Mouse (Mus musculus): ENCODE data around the gene Mettl7a1.
"Not testable (repeated sequence)": the region's sequence is repeated elsewhere in the genome, so short reads cannot be mapped to it uniquely, and the experiment has no call there.

Mettl7a1 gene

DNA sequence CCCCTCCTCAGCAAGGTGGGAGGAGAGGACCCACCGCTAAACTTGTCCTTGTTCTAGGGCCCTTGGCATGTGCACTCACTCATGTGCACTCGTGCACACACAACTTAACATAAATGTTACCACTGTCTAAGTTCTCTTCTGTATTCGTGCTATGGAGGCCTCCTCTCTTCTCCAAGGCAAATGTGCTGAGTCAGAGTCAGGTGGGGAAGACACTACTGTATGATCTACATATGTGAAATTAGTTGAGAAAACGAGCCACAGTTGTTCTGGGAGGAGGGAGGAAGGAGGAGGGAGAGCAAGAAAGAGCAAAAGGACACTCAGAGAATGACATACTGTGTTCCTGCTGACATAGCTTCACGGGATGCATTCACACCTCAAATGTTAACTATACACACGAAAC lies 3.4 kb upstream of the Mettl7a1 start:
- no peak for DNase-seq (ENCODE audit: low spot score in 2 of 2)

DNA sequence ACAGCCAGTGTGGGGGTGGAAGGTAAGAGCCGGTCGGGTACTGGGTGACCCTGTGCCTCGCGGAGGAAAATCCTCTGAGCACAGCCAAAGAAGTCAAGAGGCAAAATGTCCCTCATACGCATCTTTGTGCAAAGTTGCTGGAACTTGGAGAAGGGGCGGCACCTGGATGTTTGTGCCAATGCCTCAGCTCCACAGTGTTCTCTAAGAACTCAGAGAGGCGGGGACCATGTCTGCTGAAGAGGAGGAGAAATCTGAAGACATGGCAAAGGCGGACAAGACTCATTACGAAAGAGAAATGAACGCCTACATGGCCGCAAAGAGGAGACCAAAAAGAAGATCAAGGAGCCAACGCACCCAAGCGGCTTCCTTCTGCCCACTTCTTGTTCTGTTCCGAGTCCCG lies 2.4 kb upstream of the Mettl7a1 start:
- no peak for DNase-seq (ENCODE audit: low spot score in 2 of 2)

DNA sequence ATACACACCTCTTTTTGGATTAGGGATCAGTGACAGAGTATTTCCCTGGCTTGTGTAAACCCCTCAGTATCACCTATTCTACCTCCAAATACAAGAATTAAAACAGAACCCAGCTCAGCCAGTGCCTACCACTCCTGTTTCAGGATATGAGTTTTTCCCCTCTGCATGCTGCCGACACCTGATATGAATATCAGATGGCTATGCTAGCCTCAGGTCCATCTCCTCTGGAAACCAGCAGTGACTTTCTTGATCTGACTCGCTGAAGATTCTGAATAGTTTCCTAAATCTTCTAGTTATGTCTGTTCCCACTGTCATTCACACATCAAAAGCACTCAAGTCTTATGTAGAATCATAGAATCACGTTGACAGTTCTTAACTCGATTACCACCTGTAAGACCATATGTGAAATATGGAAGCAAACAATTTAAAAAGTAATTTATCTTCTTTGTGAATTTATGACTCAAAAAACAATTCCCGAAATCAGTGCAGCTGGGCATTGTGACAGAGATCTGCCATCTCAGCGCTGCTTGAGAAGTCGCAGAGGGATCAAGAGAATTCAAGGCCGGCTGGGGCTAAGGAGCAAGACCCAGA lies 417 bp upstream of the Mettl7a1 start:
- no peak for DNase-seq (ENCODE audit: low spot score in 2 of 2)

DNA sequence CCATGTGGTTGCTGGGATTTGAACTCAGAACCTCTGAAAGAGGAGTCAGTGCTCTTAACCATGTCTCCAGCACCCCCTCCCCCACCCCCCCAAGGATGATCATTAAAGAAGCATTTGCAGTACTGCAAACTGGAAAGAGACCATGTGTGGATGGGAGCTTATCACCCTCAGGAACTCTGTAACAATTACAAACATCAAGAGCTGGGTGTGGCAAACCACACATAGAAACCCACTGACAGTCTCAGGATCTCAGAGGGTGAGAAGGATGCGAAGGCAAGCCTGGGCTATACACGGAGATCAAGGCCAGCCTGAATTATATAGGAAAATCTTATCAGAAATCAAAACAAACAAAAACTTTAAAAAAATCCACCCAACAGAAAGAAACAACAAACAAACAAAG lies 2.3 kb downstream of the Mettl7a1 start:
- no peak for DNase-seq (ENCODE audit: low spot score in 2 of 2)

DNA sequence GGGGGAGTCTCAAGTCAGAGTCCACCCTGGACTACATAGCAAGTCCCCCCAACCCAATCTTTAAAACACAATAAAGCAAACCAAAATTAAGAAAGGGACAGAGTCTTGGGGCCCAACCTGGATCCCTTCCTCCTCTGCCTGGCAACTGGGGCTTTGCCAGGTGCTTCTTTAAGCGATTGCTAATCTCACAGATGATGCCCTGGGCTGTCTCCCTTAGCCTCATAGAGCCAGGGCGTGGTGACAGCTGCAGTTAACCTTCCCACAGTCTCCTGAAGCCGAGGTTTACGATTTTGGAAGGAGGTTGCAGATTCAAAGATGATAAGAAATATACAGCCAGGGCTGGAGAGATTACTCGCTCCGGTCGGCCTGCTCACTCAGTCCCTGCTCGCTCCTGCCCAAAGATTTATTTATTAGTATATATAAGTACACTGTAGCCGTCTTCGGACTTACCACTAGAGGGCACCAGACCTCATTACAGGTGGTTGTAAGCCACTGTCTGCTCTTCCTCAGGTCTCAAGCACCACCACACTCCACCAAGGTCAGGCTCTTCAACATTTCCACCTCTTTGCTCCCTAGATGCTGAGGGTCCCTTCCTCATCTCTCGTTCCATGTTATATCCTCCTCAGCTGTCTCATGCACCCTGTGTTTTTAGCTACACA lies 3.6 kb downstream of the Mettl7a1 start:
- peak; percentile 12 to 33 for DNase-seq (ENCODE audit: low spot score in 2 of 2)

DNA sequence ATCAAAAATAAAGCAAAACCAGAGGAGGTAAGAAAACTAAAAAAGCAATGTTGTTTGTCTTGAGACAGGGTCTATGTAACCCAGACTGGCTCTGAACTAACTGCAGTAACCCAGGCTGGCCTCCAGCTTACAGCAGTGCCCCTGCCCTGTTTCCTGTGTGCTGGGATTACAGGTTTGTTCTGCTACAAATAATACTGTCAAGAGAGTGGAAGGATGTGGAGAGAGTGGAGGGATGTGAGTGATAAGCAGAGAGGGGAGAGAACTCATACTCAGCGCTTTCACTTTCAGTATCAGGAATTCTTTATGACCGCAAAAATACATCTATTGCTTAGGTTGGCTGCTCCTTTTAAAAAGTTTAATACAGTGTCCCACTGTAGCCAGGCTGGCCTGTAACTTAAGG lies 8.4 kb downstream of the Mettl7a1 start:
- DNase-seq (ENCODE audit: low spot score in 2 of 2), result no peak

DNA sequence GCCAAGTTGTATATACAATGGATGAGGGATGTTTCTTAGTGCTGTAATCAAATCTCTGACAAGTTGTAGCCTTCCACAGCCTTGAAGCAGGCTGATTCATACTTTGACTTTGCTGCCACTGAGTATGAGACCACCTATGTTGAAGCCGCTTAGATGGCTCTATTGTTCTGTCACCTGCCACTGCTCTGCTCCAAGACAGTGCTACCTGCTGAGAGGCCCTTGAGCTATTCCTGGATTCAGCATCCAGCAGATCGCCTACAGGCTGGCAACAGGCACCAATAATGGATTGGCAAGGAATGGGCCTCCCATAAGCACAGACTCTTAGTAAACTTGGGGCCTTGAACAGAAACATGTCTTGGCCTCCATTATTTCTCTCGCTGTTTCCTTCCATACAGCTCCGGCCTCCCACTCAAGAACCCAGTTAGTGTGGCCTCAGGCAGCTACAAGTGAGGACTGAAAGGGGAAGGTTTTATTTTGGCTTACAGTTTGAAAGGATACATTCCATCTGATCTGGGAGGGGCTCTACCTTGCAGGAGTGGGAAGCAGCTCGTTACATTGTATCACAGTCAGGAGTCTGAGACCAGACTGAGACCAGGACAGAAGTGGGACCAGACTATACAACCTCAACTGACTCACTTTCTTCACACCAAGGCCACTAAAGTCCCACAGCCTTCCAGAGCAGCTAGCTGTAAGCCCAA lies 10.7 kb downstream of the Mettl7a1 start:
- no peak for DNase-seq (ENCODE audit: low spot score in 2 of 2)

DNA sequence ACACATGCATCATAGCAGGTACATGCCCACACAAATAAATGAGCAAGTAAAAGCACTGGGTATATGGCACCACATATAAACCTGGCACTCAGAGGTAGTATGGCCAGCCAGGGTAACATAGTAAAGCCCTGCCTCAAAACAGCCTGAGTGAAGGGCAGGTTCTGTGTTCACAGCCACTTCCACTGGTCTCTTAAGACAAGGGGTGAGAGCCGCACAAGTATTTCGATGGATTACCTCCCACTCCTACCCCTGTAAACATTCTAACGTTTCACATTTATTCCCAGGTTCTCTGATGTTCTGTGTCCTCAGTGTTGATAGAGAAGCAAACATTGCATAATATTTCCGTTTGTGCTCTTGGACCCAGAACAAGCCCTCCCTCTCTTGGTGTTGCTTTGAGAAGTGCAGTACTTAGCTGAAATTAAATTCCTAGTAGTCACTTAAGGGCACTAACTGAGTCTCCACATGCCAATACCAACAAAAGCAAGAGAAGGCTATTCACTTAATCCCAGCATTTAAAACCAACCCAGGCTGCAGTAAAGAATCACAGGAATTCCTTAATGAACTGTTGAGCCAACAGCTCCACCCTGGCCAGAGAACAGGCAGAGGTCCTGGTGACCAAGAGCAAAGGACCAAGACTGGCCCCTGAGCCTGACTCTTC lies 14.2 kb downstream of the Mettl7a1 start:
- DNase-seq (ENCODE audit: low spot score in 2 of 2), result not testable (repeated sequence)

DNA sequence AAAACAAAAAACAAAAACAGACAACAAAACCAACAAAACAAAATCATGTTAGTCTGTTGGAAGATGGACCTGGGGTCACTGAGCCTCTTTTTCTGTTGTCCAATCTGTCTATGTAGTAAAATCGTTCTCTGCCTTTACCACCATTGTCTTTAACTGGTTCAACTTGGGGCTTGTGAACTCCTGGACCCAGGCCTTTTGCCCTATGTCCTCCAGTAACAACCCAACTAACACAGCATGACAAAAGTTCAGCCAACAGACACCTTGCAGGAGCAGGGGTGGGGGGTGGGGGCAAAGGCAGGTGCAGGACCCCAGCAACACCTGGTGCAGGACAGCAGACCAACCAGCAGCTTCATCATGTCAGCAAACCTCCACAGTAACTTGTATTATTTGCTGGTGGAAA lies 15.9 kb downstream of the Mettl7a1 start:
- DNase-seq (ENCODE audit: low spot score in 2 of 2), result no peak

DNA sequence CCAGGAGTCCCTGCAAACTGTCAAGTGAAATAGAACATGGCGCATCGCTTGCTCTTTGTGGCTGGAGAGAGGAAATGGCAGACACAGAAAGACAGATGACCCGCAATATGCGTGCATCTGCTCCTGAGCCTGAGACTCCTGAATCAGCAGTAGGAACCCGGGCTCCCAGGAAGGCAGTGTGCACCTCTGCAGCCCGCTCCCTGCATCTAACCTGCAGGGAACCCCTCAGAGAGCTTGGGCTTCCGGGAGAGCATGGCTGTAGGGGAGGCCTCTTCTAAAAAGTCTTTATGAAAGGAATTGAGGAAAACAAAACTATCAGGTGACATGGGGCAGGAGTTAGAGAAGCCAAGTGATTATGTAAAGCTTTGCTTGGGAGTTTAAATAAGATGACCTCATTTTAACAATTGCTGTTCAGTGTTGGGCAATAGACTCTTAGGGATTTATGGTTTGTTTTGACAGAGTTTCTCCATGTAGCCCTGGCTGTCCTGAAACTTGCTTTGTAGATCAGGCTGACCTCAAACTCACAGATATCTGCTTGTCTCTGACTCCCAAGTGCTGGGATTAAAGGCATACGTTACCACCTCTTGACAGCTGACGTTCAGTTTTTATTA lies 16.5 kb downstream of the Mettl7a1 start:
- no peak for DNase-seq (ENCODE audit: low spot score in 2 of 2)

DNA sequence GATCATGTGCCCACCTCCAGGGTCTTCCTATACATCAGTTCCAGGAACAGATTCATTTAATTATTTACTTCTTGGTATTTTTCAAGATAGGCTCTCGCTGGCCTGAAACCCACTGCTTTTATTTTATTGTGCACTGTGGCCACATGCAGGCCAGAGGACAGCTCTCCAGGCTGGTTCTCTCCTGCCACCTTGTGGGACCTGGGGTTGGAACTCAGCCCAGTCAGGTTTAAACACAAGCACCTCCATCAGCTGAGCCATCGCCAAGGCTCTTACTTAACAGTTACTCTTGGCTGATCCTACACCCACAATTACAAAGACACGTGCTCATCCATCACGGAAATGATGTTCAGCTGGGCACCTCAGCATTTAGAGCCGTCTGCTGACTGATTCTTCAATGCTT lies 17.2 kb downstream of the Mettl7a1 start:
- no peak for DNase-seq (ENCODE audit: low spot score in 2 of 2)

DNA sequence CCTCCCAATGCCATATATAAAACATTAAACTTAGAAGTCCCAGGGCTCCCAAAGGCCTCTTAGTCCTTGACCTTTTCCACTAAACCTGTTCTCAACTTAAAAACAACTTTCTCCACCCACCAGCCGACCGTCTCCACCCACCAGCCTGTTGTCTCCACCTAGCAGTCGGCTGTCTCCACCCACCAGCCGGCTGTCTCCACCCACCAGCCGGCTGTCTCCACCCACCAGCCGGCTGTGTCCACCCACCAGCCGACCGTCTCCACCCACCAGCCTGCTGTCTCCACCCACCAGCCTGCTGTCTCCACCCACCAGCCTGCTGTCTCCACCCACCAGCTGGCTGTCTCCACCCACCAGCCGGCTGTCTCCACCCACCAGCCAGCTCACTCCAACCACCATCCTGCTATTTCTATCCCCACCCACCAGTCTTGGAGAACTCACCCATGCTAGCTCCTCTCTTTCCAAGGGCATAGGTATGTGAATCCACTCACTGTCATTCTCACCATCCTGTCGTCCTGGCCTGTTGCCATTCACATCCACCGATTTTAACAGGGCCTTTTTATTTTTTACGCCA lies 20.2 kb downstream of the Mettl7a1 start:
- DNase-seq (ENCODE audit: low spot score in 2 of 2), result no peak

DNA sequence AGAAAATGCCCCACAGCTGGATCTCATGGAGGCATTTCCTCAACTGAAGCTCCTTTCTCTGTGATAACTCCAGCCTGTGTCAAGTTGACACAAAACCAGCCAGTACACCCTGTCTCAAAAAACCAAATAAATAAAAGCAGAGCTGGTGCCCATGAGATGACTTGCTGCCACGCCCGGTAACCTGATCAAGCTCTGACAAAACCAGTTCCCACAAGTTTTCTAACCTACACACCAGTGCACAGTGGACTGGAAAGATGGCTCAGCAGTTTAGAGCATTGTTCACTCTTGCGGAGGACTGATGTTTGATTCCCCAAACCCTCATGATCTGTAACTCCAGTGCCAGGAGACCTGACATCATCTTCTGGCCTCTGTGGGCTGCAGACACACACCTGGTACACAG lies 21.3 kb downstream of the Mettl7a1 start:
- no peak for DNase-seq (ENCODE audit: low spot score in 2 of 2)

DNA sequence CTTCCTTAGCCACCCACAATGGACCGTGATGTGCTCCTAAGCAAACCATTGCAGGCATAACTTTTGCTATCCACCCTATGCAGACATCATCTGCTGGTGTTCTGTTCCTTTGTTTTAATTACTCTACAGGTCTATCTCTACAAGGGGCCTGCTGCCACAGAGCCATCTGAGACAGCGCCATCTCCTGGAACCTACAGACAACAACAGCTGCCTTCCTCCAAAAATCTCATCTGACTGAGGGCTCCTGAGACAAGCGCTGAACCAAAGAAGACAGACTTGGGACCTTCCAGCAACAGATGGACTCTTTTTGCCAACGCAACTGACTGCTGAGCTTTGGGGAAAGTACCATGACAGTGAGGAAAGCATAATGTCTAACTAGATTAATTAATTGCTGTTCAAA lies 24.1 kb downstream of the Mettl7a1 start:
- DNase-seq (ENCODE audit: low spot score in 2 of 2), result not testable (repeated sequence)

DNA sequence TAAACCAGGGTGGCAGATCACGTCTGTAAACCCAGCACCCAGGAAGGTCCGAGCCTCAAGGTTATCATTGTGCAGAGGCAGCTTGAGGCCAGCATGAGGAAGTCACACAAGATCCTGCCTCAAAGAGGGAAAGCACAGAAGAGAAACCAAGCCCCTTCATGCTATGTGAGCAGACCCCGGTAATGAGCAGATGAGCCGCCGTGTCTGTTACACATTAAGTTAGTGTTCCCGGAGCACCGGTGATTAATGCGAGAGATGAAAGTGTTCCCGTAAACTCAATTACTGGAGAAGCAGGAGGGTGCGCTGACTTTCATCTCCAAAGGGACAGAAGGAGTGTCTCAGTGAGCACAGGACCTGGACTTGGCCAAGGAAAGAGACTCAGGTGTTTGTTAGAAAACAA lies 25.4 kb downstream of the Mettl7a1 start:
- DNase-seq (ENCODE audit: low spot score in 2 of 2), result not testable (repeated sequence)

DNA sequence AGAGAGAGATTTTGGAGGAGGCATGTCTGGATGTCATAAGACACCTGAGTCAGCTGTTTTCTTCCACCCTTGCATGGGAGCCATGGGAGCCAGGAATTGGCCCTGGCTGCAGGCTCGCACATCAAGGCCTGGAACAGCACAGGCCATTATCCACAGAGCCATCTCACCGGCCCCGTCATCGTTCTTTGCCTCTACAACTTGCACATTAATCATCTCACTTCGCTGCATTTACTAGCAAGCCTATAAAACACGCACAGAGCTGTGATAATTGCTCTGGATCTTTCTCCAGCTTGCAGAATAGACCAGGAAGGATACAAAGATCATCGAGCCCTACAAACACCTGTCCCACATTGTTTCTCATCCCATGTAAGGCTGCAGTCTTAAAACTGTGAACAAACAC lies 26.8 kb downstream of the Mettl7a1 start:
- no peak for DNase-seq (ENCODE audit: low spot score in 2 of 2)

DNA sequence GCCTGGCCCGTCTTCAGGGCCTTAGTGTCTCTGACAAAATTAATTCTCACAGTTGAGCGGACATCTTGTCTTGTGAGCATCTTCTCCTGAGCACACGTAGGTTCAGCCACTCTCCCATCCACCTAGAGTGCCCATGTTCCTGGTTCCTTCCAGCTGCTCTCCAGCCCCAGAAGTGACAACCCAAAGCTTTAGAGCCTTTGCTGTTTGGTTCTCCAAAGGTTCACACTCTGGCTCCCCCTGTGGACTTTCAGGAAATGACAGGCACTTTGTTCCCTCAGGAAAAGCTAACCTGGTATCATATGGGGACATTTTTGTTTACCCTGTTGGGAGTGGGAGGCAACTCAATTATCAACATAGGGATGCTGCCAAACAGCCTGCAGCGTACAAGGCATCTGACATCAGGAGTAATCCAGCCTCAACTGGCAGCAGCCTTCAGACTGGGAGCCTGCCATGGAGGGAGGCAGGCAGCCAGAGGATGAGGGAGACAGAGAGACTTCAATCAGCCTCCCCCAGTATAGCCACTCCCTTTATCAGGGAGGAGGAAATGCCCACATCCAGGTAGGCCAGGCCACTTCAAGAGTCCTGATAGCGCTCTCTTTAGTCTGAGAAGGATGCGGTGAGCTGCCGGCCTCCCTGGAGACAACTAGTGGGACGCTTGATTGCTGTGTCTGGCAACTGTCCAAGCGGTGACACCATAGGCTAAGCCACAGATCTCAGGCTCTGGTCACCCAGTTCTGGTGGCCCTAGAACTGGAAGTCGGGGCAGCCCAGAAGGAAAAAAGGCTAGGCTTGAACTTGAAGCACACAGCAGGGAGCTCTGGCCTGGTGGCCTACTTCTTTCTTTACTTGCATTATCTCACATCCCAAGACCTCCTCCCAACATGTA lies 28.4 kb downstream of the Mettl7a1 start:
- DNase-seq (ENCODE audit: low spot score in 2 of 2), result not testable (repeated sequence)

DNA sequence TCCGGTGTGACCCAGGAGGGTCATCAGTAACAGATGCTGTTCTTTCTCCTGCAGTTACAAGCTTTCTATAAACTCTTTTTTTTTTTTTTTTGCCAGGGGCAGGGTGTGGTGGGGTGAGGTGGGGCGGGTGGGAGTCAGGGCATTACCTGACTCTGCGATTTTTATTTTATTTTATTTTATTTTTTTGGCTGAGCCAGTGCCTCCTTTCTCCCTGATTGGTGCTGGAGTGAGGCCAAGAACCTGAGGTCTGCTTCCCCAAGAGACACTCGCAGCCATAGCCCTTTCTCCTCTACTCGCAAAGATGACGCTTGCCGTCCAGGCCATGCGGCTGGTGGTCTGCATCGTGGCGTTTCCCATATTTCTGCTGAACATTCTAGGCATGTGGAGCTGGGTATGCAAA lies 30.7 kb downstream of the Mettl7a1 start, which contains the start of gene Mettl7a3:
Mettl7a3 (plus strand) TSS at position 301 of the 400 bp plus-strand sequence.
- DNase-seq (ENCODE audit: low spot score in 2 of 2), result no peak

DNA sequence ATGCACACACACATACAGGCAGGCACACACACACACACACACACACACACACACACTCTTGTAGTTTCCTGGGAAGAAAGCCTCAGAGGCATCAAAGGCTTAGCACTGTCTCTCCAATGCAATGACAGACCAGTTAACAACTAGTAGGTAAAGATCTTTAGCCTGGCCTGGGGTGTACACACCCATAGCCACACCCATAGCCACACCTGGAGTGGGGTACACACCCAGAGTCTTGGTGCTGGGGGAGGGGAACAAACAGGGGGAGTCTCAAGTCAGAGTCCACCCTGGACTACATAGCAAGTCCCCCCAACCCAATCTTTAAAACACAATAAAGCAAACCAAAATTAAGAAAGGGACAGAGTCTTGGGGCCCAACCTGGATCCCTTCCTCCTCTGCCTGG lies 33.4 kb downstream of the Mettl7a1 start:
- not testable (repeated sequence) for DNase-seq (ENCODE audit: low spot score in 2 of 2)

DNA sequence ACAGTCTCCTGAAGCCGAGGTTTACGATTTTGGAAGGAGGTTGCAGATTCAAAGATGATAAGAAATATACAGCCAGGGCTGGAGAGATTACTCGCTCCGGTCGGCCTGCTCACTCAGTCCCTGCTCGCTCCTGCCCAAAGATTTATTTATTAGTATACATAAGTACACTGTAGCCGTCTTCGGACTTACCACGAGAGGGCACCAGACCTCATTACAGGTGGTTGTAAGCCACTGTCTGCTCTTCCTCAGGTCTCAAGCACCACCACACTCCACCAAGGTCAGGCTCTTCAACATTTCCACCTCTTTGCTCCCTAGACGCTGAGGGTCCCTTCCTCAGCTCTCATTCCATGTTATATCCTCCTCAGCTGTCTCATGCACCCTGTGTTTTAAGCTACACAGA lies 33.9 kb downstream of the Mettl7a1 start:
- DNase-seq (ENCODE audit: low spot score in 2 of 2), result peak; percentile 67 to 72
